Mouse (Mus musculus) erythroblast, embryonic 14.5 days (primary cell): ENCODE results near the gene Ifitm6. TPM values are rescaled to one million over a fixed set of nuclear protein-coding genes. Genes with fewer than 3 reads are reported as not detected.

Experiments
- H3K27me3 ChIP-seq: 2 replicates; pipeline ENCODE4 v1.6.1; 2012; ENCODE audit warnings: inconsistent platforms; ENCODE audit not compliant: control insufficient read depth
- H3K36me3 ChIP-seq: 2 replicates; pipeline ENCODE4 v1.6.1; 2012; ENCODE audit warnings: mild to moderate bottlenecking, inconsistent platforms; ENCODE audit not compliant: control insufficient read depth
- H3K4me1 ChIP-seq: 2 replicates; pipeline ENCODE4 v1.6.1; 2012; ENCODE audit warnings: inconsistent platforms; ENCODE audit not compliant: control insufficient read depth
- H3K4me3 ChIP-seq: replicated peaks from 2 replicates; pipeline ENCODE3; 2012; ENCODE audit warnings: moderate library complexity, mild to moderate bottlenecking, inconsistent platforms
- H3K9me3 ChIP-seq: 2 replicates; pipeline ENCODE4 v1.6.1; 2012; ENCODE audit warnings: low read length, inconsistent platforms, mixed read lengths; ENCODE audit not compliant: control insufficient read depth
- GATA1 ChIP-seq: IDR thresholded peaks from 2 replicates; pipeline ENCODE4 v1.6.1; 2012; ENCODE audit warnings: low read length, inconsistent platforms, mixed read lengths
- TAL1 ChIP-seq: IDR thresholded peaks from 3 replicates; pipeline ENCODE4 v1.6.1; 2012; ENCODE audit warnings: low read length, inconsistent platforms, mixed read lengths
- polyA plus RNA-seq: library from polyadenylated mRNA; stranded (reverse); fragments of >175 nt; gene quantifications from 2 replicates; pipeline ENCODE4 v1.2.3, GENCODE M21; 2012

Gene Ifitm6
- polyA plus RNA-seq, 1 experiment = not detected

GRCm38 (mm10) chr7:141057541-141057940, 39.8 kb upstream of the Ifitm6 start:
- no peaks in the 10 kb centered on the region for H3K36me3 ChIP-seq
- TF ChIP-seq TAL1 = no peak
- TF ChIP-seq GATA1 = no peak
- H3K9me3 ChIP-seq = peaks cover 4% of the 10 kb centered on the region
- H3K27me3 ChIP-seq = peaks cover 54% of the 10 kb centered on the region
- peaks cover 18% of the 10 kb centered on the region for H3K4me1 ChIP-seq
- H3K4me3 ChIP-seq = no peak overlapping the region

DNA sequence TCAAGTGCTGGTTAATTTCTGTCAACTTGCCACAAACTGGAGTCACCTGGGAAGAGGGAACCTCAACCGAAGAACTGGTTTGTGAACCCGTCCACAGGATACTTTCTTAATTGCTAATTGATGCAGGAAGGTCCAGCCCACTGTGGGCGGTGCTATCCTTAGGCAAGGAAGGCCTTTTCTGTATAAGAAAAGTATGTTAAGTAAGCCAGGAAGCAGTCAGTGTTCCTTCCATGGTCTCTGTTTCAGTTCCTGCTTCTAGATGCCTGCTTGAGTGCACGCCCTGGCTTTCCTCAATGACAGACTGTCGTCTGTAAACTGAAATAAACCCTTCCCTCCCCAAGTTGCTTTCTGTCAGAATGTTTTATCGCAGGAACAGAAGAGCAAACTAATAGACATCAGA, 39.3 kb upstream of the Ifitm6 start:
- H3K4me1 ChIP-seq = peaks cover 17% of the 10 kb centered on the region
- H3K27me3 ChIP-seq = peaks cover 48% of the 10 kb centered on the region
- TF ChIP-seq TAL1 = no peak
- no peak for TF ChIP-seq GATA1
- H3K9me3 ChIP-seq = peaks cover 4% of the 10 kb centered on the region
- H3K36me3 ChIP-seq = no peaks in the 10 kb centered on the region
- no peak overlapping the region for H3K4me3 ChIP-seq

GRCm38 (mm10) chr7:141055785-141056184, 38.1 kb upstream of the Ifitm6 start:
- no peak overlapping the region for H3K4me3 ChIP-seq
- peaks cover 4% of the 10 kb centered on the region for H3K9me3 ChIP-seq
- TF ChIP-seq GATA1 = no peak
- no peak for TF ChIP-seq TAL1
- peaks cover 10% of the 10 kb centered on the region for H3K4me1 ChIP-seq
- H3K27me3 ChIP-seq = peaks cover 36% of the 10 kb centered on the region
- H3K36me3 ChIP-seq = no peaks in the 10 kb centered on the region

GRCm38 (mm10) chr7:141052421-141052820, 34.7 kb upstream of the Ifitm6 start:
- Histone ChIP-seq H3K4me3 (no peak overlapping the region), H3K4me1 (peaks cover 19% of the 10 kb centered on the region)
- TF ChIP-seq GATA1 = no peak
- no peak for TF ChIP-seq TAL1

DNA sequence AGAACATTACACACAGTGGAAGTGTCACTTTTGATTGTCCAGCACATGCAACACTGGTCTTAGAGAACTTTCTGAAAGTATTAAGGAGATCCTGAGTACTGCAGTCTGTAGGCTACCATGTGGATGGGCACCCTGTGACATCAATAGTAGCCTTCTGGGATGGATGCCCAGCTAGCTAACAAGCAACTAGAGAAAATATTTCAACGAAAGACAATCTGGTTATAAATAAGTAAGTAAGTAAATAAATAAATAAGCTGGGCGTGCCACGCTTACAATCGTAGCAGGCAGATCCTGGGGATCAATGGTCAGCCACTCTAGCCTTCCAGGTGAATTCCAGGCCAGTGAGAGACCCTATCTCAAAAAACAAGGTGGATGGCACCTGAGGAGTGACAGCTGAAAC, 34.3 kb upstream of the Ifitm6 start:
- TF ChIP-seq GATA1 = no peak
- Histone ChIP-seq H3K36me3 (no peaks in the 10 kb centered on the region), H3K4me3 (no peak overlapping the region), H3K4me1 (peaks cover 23% of the 10 kb centered on the region), H3K9me3 (peaks cover 4% of the 10 kb centered on the region), H3K27me3 (no peaks in the 10 kb centered on the region; the same call in 1 of the 2 replicates)

More at GRCm38 (mm10) chr7:141052421-141052820, 34.7 kb upstream of the Ifitm6 start:
- Histone ChIP-seq H3K36me3 (no peaks in the 10 kb centered on the region), H3K27me3 (peaks cover 2% of the 10 kb centered on the region), H3K9me3 (peaks cover 4% of the 10 kb centered on the region)

GRCm38 (mm10) chr7:141051060-141051685, 33.4 kb upstream of the Ifitm6 start:
- peaks cover 31% of the 10 kb centered on the region for H3K4me1 ChIP-seq
- TF ChIP-seq GATA1 (no peak), TAL1 (no peak)
- no peak overlapping the region for H3K4me3 ChIP-seq
- H3K27me3 ChIP-seq = no peaks in the 10 kb centered on the region
- H3K36me3 ChIP-seq = no peaks in the 10 kb centered on the region
- H3K9me3 ChIP-seq = peaks cover 4% of the 10 kb centered on the region

- H3K36me3 ChIP-seq = no peaks in the 10 kb centered on the region
- no peak overlapping the region for H3K4me3 ChIP-seq
- peaks cover 38% of the 10 kb centered on the region for H3K4me1 ChIP-seq
- H3K27me3 ChIP-seq = no peaks in the 10 kb centered on the region
- H3K9me3 ChIP-seq = no peaks in the 10 kb centered on the region
- TF ChIP-seq GATA1 (no peak), TAL1 (no peak)
Measured at GRCm38 (mm10) chr7:141049326-141049725, 31.6 kb upstream of the Ifitm6 start.

DNA sequence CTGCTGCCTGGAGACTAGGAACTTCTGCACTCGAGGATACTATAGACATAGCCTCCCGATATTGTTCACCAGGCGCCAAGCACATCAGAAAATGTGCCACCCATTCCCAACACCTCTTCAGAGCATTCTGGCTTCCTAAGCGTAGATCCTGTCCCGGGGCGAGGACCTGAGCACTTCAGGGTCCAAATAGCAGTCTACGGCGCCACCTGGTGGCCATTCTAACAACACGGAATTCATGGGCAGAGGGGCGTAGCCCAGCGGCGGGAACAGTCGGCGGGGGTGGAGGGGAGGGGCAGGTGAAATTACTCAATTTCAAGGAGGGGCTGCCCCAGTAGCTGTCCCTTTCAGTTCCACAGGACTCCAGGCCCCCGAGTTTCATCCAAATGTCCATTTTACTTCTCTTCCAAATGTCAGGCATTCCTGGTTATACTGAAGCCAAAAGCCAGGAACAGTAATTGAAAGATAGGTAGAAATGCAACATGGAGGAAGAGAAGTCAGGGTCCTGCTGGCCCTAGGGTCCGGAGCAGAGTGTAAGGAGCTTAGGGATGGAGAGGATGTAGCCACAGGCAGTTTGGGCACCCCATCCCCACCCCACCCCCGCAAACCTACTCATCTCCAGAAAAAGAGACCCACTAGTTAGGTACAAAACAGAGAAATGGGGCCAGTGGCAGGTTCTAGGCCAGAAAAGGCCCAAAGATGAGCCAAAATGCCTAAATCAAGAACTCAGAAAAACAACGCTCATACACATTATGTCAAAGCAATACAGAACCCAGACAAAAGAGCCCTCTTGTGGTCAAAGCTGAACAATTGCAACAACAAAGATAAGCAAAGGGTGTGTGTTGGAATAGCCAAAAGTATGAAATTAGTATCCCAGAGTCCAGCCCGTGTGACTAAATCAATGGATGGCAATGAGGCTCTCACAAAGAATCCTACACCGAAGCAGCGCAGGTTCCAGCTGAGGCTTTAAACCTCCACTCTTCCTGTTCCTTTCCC, 30.8 kb upstream of the Ifitm6 start:
- H3K4me3 ChIP-seq = peak overlapping the region; percentile 60
- peaks cover 43% of the 10 kb centered on the region for H3K4me1 ChIP-seq
- no peaks in the 10 kb centered on the region for H3K27me3 ChIP-seq
- no peaks in the 10 kb centered on the region for H3K36me3 ChIP-seq
- no peak for TF ChIP-seq GATA1
- no peak for TF ChIP-seq TAL1
- H3K9me3 ChIP-seq = no peaks in the 10 kb centered on the region

DNA sequence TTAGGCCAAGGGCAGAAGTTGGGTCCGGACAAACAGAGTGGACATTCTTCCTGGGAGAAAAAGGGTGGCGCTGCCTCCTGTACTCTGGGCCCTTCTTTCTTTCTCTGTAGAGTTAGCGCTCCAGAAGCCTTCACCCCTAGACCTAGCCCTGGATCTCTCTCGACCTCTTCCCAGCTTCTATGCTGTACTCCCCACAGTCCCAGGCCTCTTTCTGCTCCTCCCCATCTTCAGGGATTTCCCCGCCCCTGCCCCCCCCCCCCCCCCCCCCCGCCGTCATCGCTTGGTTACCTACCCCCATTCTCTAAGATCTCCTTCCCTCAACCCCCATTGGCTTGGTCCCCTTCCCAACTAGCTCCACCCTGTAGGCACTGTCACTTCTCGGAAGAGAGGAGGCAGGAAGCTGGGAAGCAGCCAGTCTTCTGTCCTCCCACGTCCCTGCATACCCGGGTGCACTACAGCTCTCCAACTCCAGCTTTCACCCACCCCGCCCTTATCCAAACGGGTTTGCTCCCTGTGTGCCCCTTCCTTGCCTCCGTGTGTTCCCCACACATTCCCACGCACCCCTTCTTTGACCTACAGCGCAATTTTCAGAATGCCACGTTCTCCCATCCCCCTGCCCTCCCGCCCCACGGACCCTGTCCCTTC, 30.0 kb upstream of the Ifitm6 start:
- TF ChIP-seq GATA1 = no peak
- TF ChIP-seq TAL1 = no peak
- Histone ChIP-seq H3K4me1 (peaks cover 51% of the 10 kb centered on the region), H3K36me3 (no peaks in the 10 kb centered on the region), H3K9me3 (no peaks in the 10 kb centered on the region), H3K27me3 (no peaks in the 10 kb centered on the region), H3K4me3 (peak overlapping the region; percentile 60)
